Mouse (Mus musculus): ENCODE data around the gene Zfp326. TPM values are rescaled to one million over a fixed set of nuclear protein-coding genes. Genes with fewer than 3 reads are reported as not detected.

Gene Zfp326
- 13.2 and 16.2 TPM in 2 replicates for polyA plus RNA-seq (2021; fragmentation: Nextera tagmentation)
- long read RNA-seq, experiment 1, partial matches to known transcripts, result 6 of 7 reads
- long read RNA-seq, experiment 1, other reads (novel, unspliced or antisense), result 0 of 7 reads
- long read RNA-seq, experiment 2, partial matches to known transcripts, result 23 of 26 reads
- long read RNA-seq, experiment 2, other reads (novel, unspliced or antisense), result 3 of 26 reads

GRCm38 (mm10) chr5:105876068-105876924, at the start of gene Zfp326:
Gene Zfp326 (plus strand): TSS chr5:105876565.

Other genes starting within 250 kb of the Zfp326 start
- 9.2 and 33.2 TPM in 2 replicates for gene Lrrc8d, start 176.6 kb upstream of the Zfp326 start, polyA plus RNA-seq (2021; fragmentation: Nextera tagmentation)